Mouse (Mus musculus) heart, adult 2 months (tissue): ENCODE measurements at regions not wholly inside any gene's neighbourhood (a gene's known extent, or its start where the extent isn't known, plus 50 kb on each side); places are given as distances from the start of the nearest gene placed in this dataset.

Experiments
- CTCF ChIP-seq: fragments of 200-600 bp; IDR thresholded peaks from 2 replicates; pipeline ENCODE4 v1.8.1; 2022; ENCODE audit warnings: antibody characterized with exemption, mild to moderate bottlenecking, moderate library complexity
- EP300 ChIP-seq: fragments of 200-500 bp; IDR thresholded peaks from 2 replicates; pipeline ENCODE4 v1.6.1; 2011; ENCODE audit warnings: low read depth, low read length, control low read depth; ENCODE audit not compliant: insufficient read depth
- POLR2A ChIP-seq: fragments of 200-500 bp; IDR thresholded peaks from 2 replicates; pipeline ENCODE4 v1.6.1; 2011; ENCODE audit warnings: mild to moderate bottlenecking, low read depth, low read length, control low read depth; ENCODE audit not compliant: insufficient read depth

GRCm38 (mm10) chr13:70243598-70244157, 393.8 kb downstream of the Ice1 start:
- TF ChIP-seq CTCF (no peak), EP300 (no peak), POLR2A (no peak)
